Mouse (Mus musculus): ENCODE measurements around the gene Noc2l. TPM values are rescaled to one million over a fixed set of nuclear protein-coding genes. Genes with fewer than 3 reads are reported as not detected.
A peak's percentile ranks its signal among the peaks of the same experiment; 100 is the strongest.

Noc2l gene
- 83.1 and 103 TPM in 2 replicates for polyA plus RNA-seq (2012; rRNA removed)

- H3K36me3 ChIP-seq (ENCODE audit: control insufficient read depth, insufficient read depth, low read length): peaks cover 29% of the 10 kb centered on the region
These were observed at the start of gene Noc2l for GRCm38 (mm10) chr4:156235808-156236533. TSS of gene Noc2l (plus strand) at chr4:156236010.

GRCm38 (mm10) chr4:156188162-156188810, 47.5 kb upstream of the Noc2l start:
- WGBS: 88% methylated on average over 5 of the region's 5 CpGs
- H3K27me3 ChIP-seq (ENCODE audit: control insufficient read depth, insufficient read depth, low read length): no peaks in the 10 kb centered on the region
- H3K4me3 ChIP-seq (ENCODE audit: extremely low read depth, insufficient read depth, insufficient read length): no peak overlapping the region
- no peak overlapping the region for H3K27ac ChIP-seq (ENCODE audit: insufficient read depth, low read length)
- H3K36me3 ChIP-seq (ENCODE audit: control insufficient read depth, insufficient read depth, low read length): no peaks in the 10 kb centered on the region
- no peaks in the 10 kb centered on the region for H3K4me1 ChIP-seq (ENCODE audit: control insufficient read depth, insufficient read depth, insufficient read length)
- no peak for TF ChIP-seq CTCF (IDR thresholded peaks at IDR 0.05; ENCODE audit: extremely low read depth, insufficient read depth, insufficient read length, insufficient replicate concordance)
- no peak for TF ChIP-seq POLR2A (IDR thresholded peaks at IDR 0.05; ENCODE audit: low read depth, low read length)
- no peak for DNase-seq (ENCODE audit: low read depth in 1 of 2, low spot score in 2 of 2)

More at GRCm38 (mm10) chr4:156235808-156236533, at the start of gene Noc2l:
- Histone ChIP-seq H3K4me3 (ENCODE audit: extremely low read depth, insufficient read depth, insufficient read length) (peak within 1 kb of the TSS; percentile 81), H3K27me3 (ENCODE audit: control insufficient read depth, insufficient read depth, low read length) (no peaks in the 10 kb centered on the region), H3K27ac (ENCODE audit: insufficient read depth, low read length) (peak within 1 kb of the TSS; percentile 79), H3K4me1 (ENCODE audit: control insufficient read depth, insufficient read depth, insufficient read length) (peaks cover 11% of the 10 kb centered on the region)
- TF ChIP-seq POLR2A (IDR thresholded peaks at IDR 0.05; ENCODE audit: low read depth, low read length): peak; percentile 84
- TF ChIP-seq CTCF (IDR thresholded peaks at IDR 0.05; ENCODE audit: extremely low read depth, insufficient read depth, insufficient read length, insufficient replicate concordance): no peak
- peak; percentile 84 to 91 for DNase-seq (ENCODE audit: low read depth in 1 of 2, low spot score in 2 of 2)
- 1% methylated on average over 90 of the region's 90 CpGs for WGBS

- no peaks in the 10 kb centered on the region for H3K4me1 ChIP-seq (ENCODE audit: control insufficient read depth, insufficient read depth, insufficient read length)
- no peak overlapping the region for H3K4me3 ChIP-seq (ENCODE audit: extremely low read depth, insufficient read depth, insufficient read length)
- 88% methylated on average over 6 of the region's 6 CpGs for WGBS
- TF ChIP-seq CTCF (IDR thresholded peaks at IDR 0.05; ENCODE audit: extremely low read depth, insufficient read depth, insufficient read length, insufficient replicate concordance): no peak
- no peak for TF ChIP-seq POLR2A (IDR thresholded peaks at IDR 0.05; ENCODE audit: low read depth, low read length)
- no peak overlapping the region for H3K27ac ChIP-seq (ENCODE audit: insufficient read depth, low read length)
- no peak for DNase-seq (ENCODE audit: low read depth in 1 of 2, low spot score in 2 of 2)
- no peaks in the 10 kb centered on the region for H3K36me3 ChIP-seq (ENCODE audit: control insufficient read depth, insufficient read depth, low read length)
- no peaks in the 10 kb centered on the region for H3K27me3 ChIP-seq (ENCODE audit: control insufficient read depth, insufficient read depth, low read length)
These were observed 46.9 kb upstream of the Noc2l start for GRCm38 (mm10) chr4:156188811-156189323.

- H3K27ac ChIP-seq (ENCODE audit: insufficient read depth, low read length): no peak overlapping the region
- H3K4me1 ChIP-seq (ENCODE audit: control insufficient read depth, insufficient read depth, insufficient read length): peaks cover 7% of the 10 kb centered on the region
- H3K4me3 ChIP-seq (ENCODE audit: extremely low read depth, insufficient read depth, insufficient read length): no peak overlapping the region
- no peak for DNase-seq (ENCODE audit: low read depth in 1 of 2, low spot score in 2 of 2)
- WGBS: 77% methylated on average over 8 of the region's 8 CpGs
- no peaks in the 10 kb centered on the region for H3K36me3 ChIP-seq (ENCODE audit: control insufficient read depth, insufficient read depth, low read length)
- no peak for TF ChIP-seq CTCF (IDR thresholded peaks at IDR 0.05; ENCODE audit: extremely low read depth, insufficient read depth, insufficient read length, insufficient replicate concordance)
- TF ChIP-seq POLR2A (IDR thresholded peaks at IDR 0.05; ENCODE audit: low read depth, low read length): no peak
- peaks cover 6% of the 10 kb centered on the region for H3K27me3 ChIP-seq (ENCODE audit: control insufficient read depth, insufficient read depth, low read length)
These were observed 43.2 kb upstream of the Noc2l start for GRCm38 (mm10) chr4:156192421-156193199.

- WGBS: 75% methylated on average over 2 of the region's 2 CpGs
These were observed 42.6 kb upstream of the Noc2l start for GRCm38 (mm10) chr4:156193200-156193590.

GRCm38 (mm10) chr4:156193906-156194305, 41.9 kb upstream of the Noc2l start:
- Histone ChIP-seq H3K4me1 (ENCODE audit: control insufficient read depth, insufficient read depth, insufficient read length) (peaks cover 7% of the 10 kb centered on the region), H3K27me3 (ENCODE audit: control insufficient read depth, insufficient read depth, low read length) (peaks cover 6% of the 10 kb centered on the region), H3K4me3 (ENCODE audit: extremely low read depth, insufficient read depth, insufficient read length) (no peak overlapping the region), H3K36me3 (ENCODE audit: control insufficient read depth, insufficient read depth, low read length) (no peaks in the 10 kb centered on the region), H3K27ac (ENCODE audit: insufficient read depth, low read length) (no peak overlapping the region)
- no peak for DNase-seq (ENCODE audit: low read depth in 1 of 2, low spot score in 2 of 2)
- TF ChIP-seq POLR2A (IDR thresholded peaks at IDR 0.05; ENCODE audit: low read depth, low read length) (no peak), CTCF (IDR thresholded peaks at IDR 0.05; ENCODE audit: extremely low read depth, insufficient read depth, insufficient read length, insufficient replicate concordance) (no peak)
- 92% methylated on average over 5 of the region's 5 CpGs for WGBS

More at GRCm38 (mm10) chr4:156193200-156193590, 42.6 kb upstream of the Noc2l start:
- DNase-seq (ENCODE audit: low read depth in 1 of 2, low spot score in 2 of 2): no peak
- no peak for TF ChIP-seq POLR2A (IDR thresholded peaks at IDR 0.05; ENCODE audit: low read depth, low read length)
- no peak for TF ChIP-seq CTCF (IDR thresholded peaks at IDR 0.05; ENCODE audit: extremely low read depth, insufficient read depth, insufficient read length, insufficient replicate concordance)
- H3K27ac ChIP-seq (ENCODE audit: insufficient read depth, low read length): no peak overlapping the region
- no peaks in the 10 kb centered on the region for H3K36me3 ChIP-seq (ENCODE audit: control insufficient read depth, insufficient read depth, low read length)
- peaks cover 7% of the 10 kb centered on the region for H3K4me1 ChIP-seq (ENCODE audit: control insufficient read depth, insufficient read depth, insufficient read length)
- H3K27me3 ChIP-seq (ENCODE audit: control insufficient read depth, insufficient read depth, low read length): peaks cover 6% of the 10 kb centered on the region
- H3K4me3 ChIP-seq (ENCODE audit: extremely low read depth, insufficient read depth, insufficient read length): no peak overlapping the region

All from spleen, adult 2 months (tissue).